Mouse (Mus musculus) neural tube, embryonic 14.5 days (tissue): ENCODE results near the gene Ltv1. TPM values are rescaled to one million over a fixed set of nuclear protein-coding genes. Genes with fewer than 3 reads are reported as not detected.
"Not testable (repeated sequence)": the region's sequence is repeated elsewhere in the genome, so short reads cannot be mapped to it uniquely, and the experiment has no call there.

Source experiments
- ATAC-seq: fragments of 200-750 bp; cut with Nextera tagmentation; 2 replicates; pipeline ENCODE4 v1.8.0; 2017; ENCODE audit warnings: low read depth, mild to moderate bottlenecking, moderate TSS enrichment, moderate library complexity
- H3K27ac ChIP-seq: fragments of 300-500 bp; sonication (generic); 2 replicates; pipeline ENCODE4 v1.5.1; 2014; ENCODE audit warnings: low read depth, mild to moderate bottlenecking, control low read depth, low read length, moderate library complexity, mixed read lengths
- H3K27me3 ChIP-seq: fragments of 300-500 bp; sonication (generic); 2 replicates; pipeline ENCODE4 v1.6.1; 2014; ENCODE audit warnings: low read length; ENCODE audit not compliant: control insufficient read depth, insufficient read depth
- H3K36me3 ChIP-seq: fragments of 300-500 bp; sonication (generic); 2 replicates; pipeline ENCODE4 v1.6.1; 2014; ENCODE audit warnings: low read length, mixed read lengths; ENCODE audit not compliant: control insufficient read depth, insufficient read depth
- H3K4me1 ChIP-seq: fragments of 300-500 bp; sonication (generic); 2 replicates; pipeline ENCODE4 v1.6.1; 2014; ENCODE audit warnings: low read length; ENCODE audit not compliant: control insufficient read depth, insufficient read depth
- H3K4me2 ChIP-seq: fragments of 300-500 bp; sonication (generic); 2 replicates; pipeline ENCODE4 v1.6.1; 2014; ENCODE audit warnings: mild to moderate bottlenecking, low read depth, low read length, control low read depth
- H3K4me3 ChIP-seq: fragments of 300-500 bp; sonication (generic); 2 replicates; pipeline ENCODE4 v1.5.1; 2014; ENCODE audit warnings: low read depth, low read length, control low read depth, mixed read lengths
- H3K9ac ChIP-seq: fragments of 300-500 bp; sonication (generic); replicated peaks from 2 replicates; pipeline ENCODE4 v1.6.1; 2014; ENCODE audit warnings: low read depth, mild to moderate bottlenecking, control low read depth, low read length, mixed read lengths
- H3K9me3 ChIP-seq: fragments of 300-500 bp; sonication (generic); 2 replicates; pipeline ENCODE4 v1.6.1; 2016; ENCODE audit warnings: low read length; ENCODE audit not compliant: control insufficient read depth
- WGBS: fragments of 180-500 bp; shearing (Covaris S2); extraction: QIAGEN DNeasy Blood & Tissue Kit; methylation state at CpG from one replicate; pipeline ENCODE4 v1.1.7; 2014; 5-methylcytosine and 5-hydroxymethylcytosine counted together
- polyA plus RNA-seq: library from polyadenylated mRNA; unstranded; fragments of >200 nt; fragmentation: Nextera tagmentation; extraction: Ambion mirVana; gene quantifications from 2 replicates; pipeline ENCODE4 v1.2.1, GENCODE M21; 2014

Ltv1 gene
- polyA plus RNA-seq, 1 experiment from 2014 or later: 27.6 TPM

- Histone ChIP-seq H3K9ac (no peak overlapping the region), H3K27ac (no peak overlapping the region), H3K36me3 (no peaks in the 10 kb centered on the region), H3K4me1 (no peaks in the 10 kb centered on the region), H3K4me2 (no peak overlapping the region), H3K4me3 (no peak overlapping the region), H3K9me3 (no peaks in the 10 kb centered on the region), H3K27me3 (no peaks in the 10 kb centered on the region)
- no peak for ATAC-seq
- 97% methylated on average over 6 of the region's 6 CpGs for WGBS
Measured at GRCm38 (mm10) chr10:13201741-13202293, 8.8 kb upstream of the Ltv1 start.

DNA sequence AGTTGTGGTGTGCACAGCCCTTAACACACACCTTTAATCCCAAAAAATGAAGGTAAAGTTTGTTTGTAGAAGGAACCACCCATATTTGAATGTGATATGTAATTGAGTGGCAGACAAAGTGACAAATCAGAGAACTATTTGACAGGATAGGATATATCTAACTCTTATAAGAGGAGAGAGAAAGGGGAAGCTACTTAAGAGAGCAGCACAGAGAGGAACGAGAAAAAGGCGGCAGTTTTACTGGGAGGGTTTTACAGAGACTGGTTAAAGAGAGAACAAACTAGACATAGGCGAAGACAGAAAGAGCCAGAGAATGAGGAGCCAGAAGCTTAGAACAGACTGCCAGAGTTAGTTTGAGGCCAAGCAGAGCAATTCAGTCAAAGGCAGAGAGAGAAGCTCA is 7.9 kb upstream of the Ltv1 start:
- H3K4me3 ChIP-seq: no peak overlapping the region
- H3K36me3 ChIP-seq: no peaks in the 10 kb centered on the region
- H3K4me2 ChIP-seq: no peak overlapping the region
- WGBS: 97% methylated on average over 3 of the region's 3 CpGs
- H3K4me1 ChIP-seq: no peaks in the 10 kb centered on the region
- ATAC-seq: no peak
- H3K9ac ChIP-seq: no peak overlapping the region
- no peaks in the 10 kb centered on the region for H3K27me3 ChIP-seq
- H3K9me3 ChIP-seq: no peaks in the 10 kb centered on the region
- H3K27ac ChIP-seq: no peak overlapping the region

DNA sequence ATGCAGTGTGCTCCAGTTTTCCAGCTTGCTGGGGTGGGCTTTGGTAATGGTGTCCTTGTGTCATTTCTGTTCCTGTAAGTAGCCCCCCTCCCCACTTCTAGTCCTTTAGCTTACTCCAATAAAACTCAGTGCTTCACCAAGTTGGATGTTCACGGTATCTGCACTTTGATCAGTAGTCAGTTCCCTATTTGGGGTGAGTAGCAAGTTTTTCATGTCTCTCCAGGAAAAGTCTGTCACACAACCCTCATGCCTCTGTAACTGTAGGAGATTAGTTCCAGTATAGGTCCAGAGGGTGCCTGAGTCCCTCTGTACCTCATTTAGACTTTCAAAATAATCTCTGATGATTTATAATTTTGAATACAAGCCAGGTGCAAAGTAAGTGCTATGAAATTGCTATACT is 6.3 kb upstream of the Ltv1 start:
- Histone ChIP-seq H3K9ac (no peak overlapping the region), H3K27me3 (no peaks in the 10 kb centered on the region), H3K9me3 (no peaks in the 10 kb centered on the region), H3K36me3 (no peaks in the 10 kb centered on the region), H3K4me3 (no peak overlapping the region), H3K4me1 (no peaks in the 10 kb centered on the region), H3K27ac (no peak overlapping the region), H3K4me2 (no peak overlapping the region)
- ATAC-seq: no peak
- 91% methylated on average over 1 of the region's 1 CpGs for WGBS

DNA sequence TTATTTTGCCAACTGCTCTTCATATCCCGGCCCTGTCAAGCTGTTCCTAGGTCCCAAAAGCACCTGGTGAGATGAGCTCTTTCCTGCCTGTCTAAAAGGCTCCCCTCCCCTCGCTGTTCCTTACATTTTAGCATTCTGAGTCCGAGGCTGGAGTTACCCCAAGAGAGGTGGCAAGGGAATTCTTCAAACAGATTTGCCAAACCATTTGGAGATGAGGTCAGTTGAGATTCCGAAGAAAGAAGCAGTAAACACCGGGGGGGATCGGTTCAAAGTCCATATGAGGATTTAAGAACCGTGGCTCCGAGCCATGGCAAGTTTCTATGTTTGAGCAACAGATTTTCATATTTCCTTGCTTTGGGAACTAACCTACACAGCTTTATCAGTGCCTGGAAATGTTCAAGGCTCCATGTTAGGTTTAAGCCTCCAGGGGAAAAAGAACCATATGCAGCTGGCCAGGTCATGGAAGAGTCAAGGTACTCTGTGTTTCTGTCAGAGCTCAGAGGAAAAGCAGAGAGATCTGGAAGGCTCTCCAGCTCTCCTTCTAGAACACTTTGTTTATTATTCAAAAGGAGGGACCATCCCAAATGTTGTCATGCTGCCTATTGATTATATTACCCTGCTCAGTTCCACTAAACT is 4.0 kb upstream of the Ltv1 start:
- Histone ChIP-seq H3K4me3 (no peak overlapping the region), H3K27ac (no peak overlapping the region), H3K9me3 (no peaks in the 10 kb centered on the region), H3K9ac (no peak overlapping the region), H3K36me3 (no peaks in the 10 kb centered on the region), H3K4me2 (no peak overlapping the region), H3K4me1 (peaks cover 5% of the 10 kb centered on the region), H3K27me3 (no peaks in the 10 kb centered on the region)
- ATAC-seq: no peak
- WGBS: 81% methylated on average over 8 of the region's 8 CpGs

GRCm38 (mm10) chr10:13193496-13193895 is 528 bp upstream of the Ltv1 start:
- H3K27ac ChIP-seq, H3K9ac ChIP-seq, H3K4me1 ChIP-seq, H3K27me3 ChIP-seq, H3K9me3 ChIP-seq: not testable (repeated sequence)
- H3K4me3 ChIP-seq: peak overlapping the region; percentile 96
- peak; percentile 21; the same call in 1 of the 2 replicates for ATAC-seq
- H3K4me2 ChIP-seq: peak overlapping the region; percentile 58; the same call in 1 of the 2 replicates
- peaks cover 12% of the 10 kb centered on the region for H3K36me3 ChIP-seq
- 88% methylated on average over 7 of the region's 7 CpGs for WGBS

- no peak overlapping the region for H3K4me2 ChIP-seq
- H3K27ac ChIP-seq: no peak overlapping the region
- no peaks in the 10 kb centered on the region for H3K27me3 ChIP-seq
- no peaks in the 10 kb centered on the region for H3K9me3 ChIP-seq
- no peak overlapping the region for H3K4me3 ChIP-seq
- ATAC-seq: no peak
- no peak overlapping the region for H3K9ac ChIP-seq
- H3K4me1 ChIP-seq: peaks cover 5% of the 10 kb centered on the region
- peaks cover 28% of the 10 kb centered on the region for H3K36me3 ChIP-seq
- 83% methylated on average over 5 of the region's 5 CpGs for WGBS
Measured at GRCm38 (mm10) chr10:13189881-13190280, 3.1 kb downstream of the Ltv1 start.

DNA sequence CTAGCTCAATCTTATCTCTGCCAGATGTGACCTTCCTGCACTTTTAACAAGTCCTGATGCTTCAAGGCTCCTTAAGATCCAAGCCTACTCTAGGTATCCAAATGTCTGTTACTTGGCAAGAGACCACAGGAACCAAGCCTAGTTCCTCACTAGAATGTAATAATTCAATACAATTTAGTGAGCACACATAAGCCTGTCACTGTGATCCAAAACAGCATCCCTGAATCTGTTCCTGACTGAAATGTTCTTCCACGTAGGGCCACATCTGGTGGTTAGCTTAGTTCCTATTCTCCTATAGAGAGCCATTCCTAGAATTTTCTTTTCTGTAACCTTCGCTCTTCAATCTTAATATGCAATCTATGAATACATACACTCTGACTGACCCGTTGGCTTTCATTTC is 6.2 kb downstream of the Ltv1 start:
- no peak for ATAC-seq
- Histone ChIP-seq H3K4me1 (no peaks in the 10 kb centered on the region), H3K4me3 (no peak overlapping the region), H3K27ac (no peak overlapping the region), H3K4me2 (no peak overlapping the region), H3K9ac (no peak overlapping the region), H3K36me3 (peaks cover 37% of the 10 kb centered on the region), H3K27me3 (no peaks in the 10 kb centered on the region), H3K9me3 (no peaks in the 10 kb centered on the region)
- 96% methylated on average over 3 of the region's 3 CpGs for WGBS

GRCm38 (mm10) chr10:13184170-13184766 is 8.7 kb downstream of the Ltv1 start:
- H3K9me3 ChIP-seq: no peaks in the 10 kb centered on the region
- no peak overlapping the region for H3K4me2 ChIP-seq
- no peak overlapping the region for H3K27ac ChIP-seq
- no peaks in the 10 kb centered on the region for H3K27me3 ChIP-seq
- peaks cover 46% of the 10 kb centered on the region for H3K36me3 ChIP-seq
- no peak overlapping the region for H3K9ac ChIP-seq
- H3K4me3 ChIP-seq: no peak overlapping the region
- no peak for ATAC-seq
- no peaks in the 10 kb centered on the region for H3K4me1 ChIP-seq
- 94% methylated on average over 4 of the region's 4 CpGs for WGBS

DNA sequence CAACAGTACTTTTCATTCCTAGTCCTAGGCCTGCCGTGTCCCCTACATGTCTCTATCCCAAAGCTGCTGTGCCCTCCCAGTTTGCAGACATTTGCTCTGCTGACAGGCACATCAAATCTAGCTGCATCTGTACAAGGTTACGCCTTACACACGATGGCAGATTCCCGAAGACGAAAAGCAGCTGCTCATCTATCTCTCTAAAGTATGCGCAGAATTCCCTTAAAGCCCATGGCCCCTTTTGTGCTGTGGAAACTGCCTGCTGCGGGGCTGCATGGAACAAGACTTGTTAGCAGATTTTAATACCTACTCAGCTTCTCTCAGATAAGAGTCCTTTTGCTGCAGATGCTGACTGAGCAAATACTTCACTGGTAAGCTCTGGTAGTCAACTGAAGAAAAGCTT is 12.8 kb downstream of the Ltv1 start:
- 93% methylated on average over 7 of the region's 7 CpGs for WGBS
- no peaks in the 10 kb centered on the region for H3K9me3 ChIP-seq
- H3K36me3 ChIP-seq: peaks cover 48% of the 10 kb centered on the region
- H3K27me3 ChIP-seq: no peaks in the 10 kb centered on the region
- no peak overlapping the region for H3K4me2 ChIP-seq
- ATAC-seq: no peak
- H3K27ac ChIP-seq: no peak overlapping the region
- no peak overlapping the region for H3K4me3 ChIP-seq
- H3K4me1 ChIP-seq: no peaks in the 10 kb centered on the region
- H3K9ac ChIP-seq: no peak overlapping the region
